Mouse (Mus musculus) heart, adult 2 months (tissue): Measurements from ENCODE around the gene Phospho1. TPM values are rescaled to one million over a fixed set of nuclear protein-coding genes. Genes with fewer than 3 reads are reported as not detected.

ENCODE experiments used
- DNase-seq, 2 experiments: peaks; one replicate each; pipeline ENCODE4 v3.0.0; 2021
- H3K27ac ChIP-seq: fragments of 200-600 bp; 2 replicates; pipeline ENCODE4 v1.8.1; 2022
- H3K27me3 ChIP-seq: fragments of 200-500 bp; 2 replicates; pipeline ENCODE4 v1.6.1; 2012; ENCODE audit warnings: mild to moderate bottlenecking, low read length, inconsistent platforms, mixed read lengths; ENCODE audit not compliant: control insufficient read depth, insufficient read depth
- H3K36me3 ChIP-seq: fragments of 200-500 bp; 2 replicates; pipeline ENCODE4 v1.6.1; 2012; ENCODE audit warnings: low read length, inconsistent platforms; ENCODE audit not compliant: control insufficient read depth, insufficient read depth
- H3K4me1 ChIP-seq: fragments of 200-500 bp; 2 replicates; pipeline ENCODE4 v1.6.1; 2011; ENCODE audit warnings: low read length; ENCODE audit not compliant: control insufficient read depth, insufficient read depth
- H3K4me3 ChIP-seq: fragments of 200-600 bp; 2 replicates; pipeline ENCODE4 v1.8.1; 2022
- H3K79me2 ChIP-seq: fragments of 200-500 bp; replicated peaks from 2 replicates; pipeline ENCODE4 v1.6.1; 2012; ENCODE audit warnings: mild to moderate bottlenecking, inconsistent platforms, low read length, moderate library complexity, mixed read lengths; ENCODE audit not compliant: control insufficient read depth, insufficient read depth
- H3K9ac ChIP-seq: fragments of 200-500 bp; 2 replicates; pipeline ENCODE4 v1.6.1; 2012; ENCODE audit warnings: low read depth, mild to moderate bottlenecking, control low read depth, inconsistent platforms, low read length, mixed read lengths
- CTCF ChIP-seq: fragments of 200-600 bp; IDR thresholded peaks from 2 replicates; pipeline ENCODE4 v1.8.1; 2022; ENCODE audit warnings: antibody characterized with exemption, mild to moderate bottlenecking, moderate library complexity
- EP300 ChIP-seq: fragments of 200-500 bp; IDR thresholded peaks from 2 replicates; pipeline ENCODE4 v1.6.1; 2011; ENCODE audit warnings: low read depth, low read length, control low read depth; ENCODE audit not compliant: insufficient read depth
- POLR2A ChIP-seq: fragments of 200-500 bp; IDR thresholded peaks from 2 replicates; pipeline ENCODE4 v1.6.1; 2011; ENCODE audit warnings: mild to moderate bottlenecking, low read depth, low read length, control low read depth; ENCODE audit not compliant: insufficient read depth
- WGBS: fragments of 180-500 bp; shearing (Covaris S2); methylation state at CpG from one replicate; pipeline ENCODE4 v1.1.7; 2018; 5-methylcytosine and 5-hydroxymethylcytosine counted together
- intact Hi-C: fragments of 180-260 bp; cut with DNase I; formaldehyde crosslinking; loops from one replicate; pipeline ENCODE4 v1.15.1; 2025
- polyA plus RNA-seq: library from polyadenylated mRNA; depleted of rRNA; stranded (reverse); fragments of >200 nt; gene quantifications from 2 replicates; pipeline ENCODE4 v1.2.3, GENCODE M21; 2012
- total RNA-seq, 2 experiments: library from RNA; stranded (reverse); gene quantifications; 2 replicates each; pipeline ENCODE4 v1.2.3; 2021

The Phospho1 gene
- total and polyA plus RNA-seq, 3 experiments: 181 to 244 (median 206) TPM

DNA sequence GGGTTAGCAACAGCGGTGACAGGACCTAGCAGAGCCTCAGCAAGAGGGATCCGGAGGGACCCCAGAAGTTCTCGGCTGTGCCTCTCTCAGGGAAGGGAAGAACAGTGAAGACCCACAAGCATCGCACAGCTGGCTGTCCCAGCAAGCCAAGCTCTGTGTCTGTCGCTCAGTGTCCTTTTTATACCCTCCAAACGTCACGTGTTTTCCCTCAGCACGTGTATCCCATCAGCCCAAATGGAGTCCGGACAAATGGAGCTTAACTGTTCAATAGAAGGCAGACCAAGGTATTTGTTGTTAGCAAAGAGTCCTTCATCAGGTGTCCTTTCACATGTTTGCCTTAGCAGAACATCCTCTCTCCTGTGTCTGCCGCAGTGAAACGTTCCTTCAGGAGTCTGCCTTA lies 42.7 kb upstream of the Phospho1 start:
- Histone ChIP-seq H3K9ac (no peak overlapping the region), H3K4me3 (no peak overlapping the region), H3K27me3 (no peaks in the 10 kb centered on the region), H3K79me2 (no peaks in the 10 kb centered on the region), H3K27ac (no peak overlapping the region), H3K4me1 (peaks cover 14% of the 10 kb centered on the region), H3K36me3 (peaks cover 2% of the 10 kb centered on the region)
- WGBS: 90% methylated on average over 11 of the region's 11 CpGs
- TF ChIP-seq POLR2A (no peak), CTCF (no peak), EP300 (no peak)
- intact Hi-C loops: no loop called here
- DNase-seq: no peak

DNA sequence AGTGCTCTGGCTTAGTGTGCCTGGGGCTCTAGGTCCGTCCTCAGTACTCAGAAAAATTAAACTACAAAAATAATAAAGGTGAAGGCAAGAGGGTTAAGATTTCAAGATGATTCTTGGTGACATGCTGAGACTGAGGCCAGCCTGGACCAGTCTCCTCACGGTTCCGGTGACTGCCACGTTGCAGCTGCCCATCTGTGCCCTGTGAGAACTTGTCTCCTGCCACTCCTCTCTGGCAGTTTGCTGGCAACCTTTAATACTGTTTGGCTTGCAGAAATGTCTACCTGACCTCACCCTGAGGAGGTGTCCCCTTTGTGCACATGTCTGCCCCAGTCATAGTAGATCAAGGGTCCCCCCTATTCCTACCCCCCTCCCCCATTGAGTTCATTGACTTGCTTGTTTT lies 40.8 kb upstream of the Phospho1 start:
- no peak overlapping the region for H3K9ac ChIP-seq
- WGBS: 91% methylated on average over 4 of the region's 4 CpGs

DNA sequence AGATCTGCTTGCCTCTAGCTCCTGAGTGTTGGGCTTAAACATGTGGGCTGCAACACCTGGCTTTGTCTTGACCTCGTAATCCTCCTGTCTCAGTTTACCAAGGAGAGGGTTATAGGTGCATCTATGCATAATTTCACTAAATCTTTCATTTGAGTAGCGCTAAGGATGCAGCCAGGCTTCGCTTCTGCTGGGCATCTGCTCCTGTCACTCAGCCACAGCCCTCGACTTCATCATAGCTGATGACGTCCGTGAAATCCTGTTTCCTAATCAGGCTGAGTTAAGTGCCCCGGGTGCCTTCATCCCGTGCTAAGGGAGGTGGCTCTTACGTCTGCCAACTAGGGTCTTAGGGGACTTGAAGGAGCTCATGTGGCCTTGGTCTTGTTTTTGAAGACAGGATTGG lies 40.3 kb upstream of the Phospho1 start:
- Histone ChIP-seq H3K79me2 (no peaks in the 10 kb centered on the region), H3K4me1 (peaks cover under 1% of the 10 kb centered on the region)
- WGBS: 75% methylated on average over 9 of the region's 9 CpGs

More for the DNA sequence above, 40.8 kb upstream of the Phospho1 start:
- Histone ChIP-seq H3K27ac (no peak overlapping the region), H3K4me3 (no peak overlapping the region), H3K36me3 (no peaks in the 10 kb centered on the region), H3K79me2 (no peaks in the 10 kb centered on the region), H3K4me1 (peaks cover 4% of the 10 kb centered on the region), H3K27me3 (no peaks in the 10 kb centered on the region)
- TF ChIP-seq EP300: no peak
- no peak for TF ChIP-seq CTCF
- DNase-seq: no peak
- intact Hi-C loops: no loop called here

DNA sequence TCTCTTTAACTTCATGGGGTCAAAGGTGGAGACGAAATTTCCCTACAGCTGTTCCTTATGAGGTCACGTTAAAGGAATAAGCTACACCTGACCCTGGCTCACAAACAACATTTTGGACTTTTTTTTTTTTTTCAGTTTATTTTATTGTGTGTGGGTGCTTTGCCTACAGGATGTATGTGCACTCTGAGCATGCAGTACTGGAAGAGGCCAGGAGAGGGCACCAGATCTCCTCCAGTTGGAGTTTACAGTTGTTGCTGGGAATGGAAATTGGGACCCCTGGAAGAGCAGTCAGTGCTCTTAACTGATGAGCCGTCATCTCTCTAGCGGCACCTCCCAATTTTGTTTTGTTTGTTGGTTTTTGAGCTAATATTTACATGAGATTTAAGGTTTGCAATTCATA lies 38.6 kb upstream of the Phospho1 start:
- WGBS: 96% methylated on average over 4 of the region's 4 CpGs
- no peak for DNase-seq
- Histone ChIP-seq H3K79me2 (no peaks in the 10 kb centered on the region), H3K27me3 (no peaks in the 10 kb centered on the region), H3K4me3 (no peak overlapping the region), H3K27ac (no peak overlapping the region), H3K36me3 (0 out of 2 replicates have a peak, but pooled peaks cover 2% of the 10 kb centered on the region), H3K4me1 (peaks cover 5% of the 10 kb centered on the region), H3K9ac (no peak overlapping the region)
- intact Hi-C loops: no loop called here
- no peak for TF ChIP-seq EP300
- TF ChIP-seq CTCF: peak; percentile 62

More for the DNA sequence above, 40.3 kb upstream of the Phospho1 start:
- TF ChIP-seq POLR2A (no peak), CTCF (no peak)
- intact Hi-C loops: no loop called here
- Histone ChIP-seq H3K9ac (no peak overlapping the region), H3K4me3 (no peak overlapping the region), H3K27me3 (no peaks in the 10 kb centered on the region), H3K27ac (no peak overlapping the region), H3K36me3 (no peaks in the 10 kb centered on the region)
- no peak for DNase-seq

DNA sequence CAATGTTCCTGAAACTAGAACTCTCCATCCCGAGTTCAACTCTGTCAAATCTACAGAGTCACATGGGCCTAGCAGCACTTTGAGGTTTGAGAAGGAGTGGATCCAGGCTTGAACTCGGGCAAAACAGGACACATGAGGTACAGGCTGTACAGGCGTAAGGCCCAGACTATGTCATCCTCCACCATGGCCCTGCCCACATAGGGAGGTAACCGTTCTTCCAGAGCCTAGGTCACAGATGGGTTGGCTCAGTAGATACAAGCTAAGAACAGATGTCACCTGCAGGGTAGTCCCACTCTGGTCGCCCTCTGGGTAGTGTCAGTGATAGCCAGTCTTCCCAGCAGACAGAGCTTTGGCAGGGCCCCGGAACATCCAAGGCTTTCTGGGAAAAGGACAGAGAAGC lies 37.8 kb upstream of the Phospho1 start:
- no peaks in the 10 kb centered on the region for H3K27me3 ChIP-seq
- H3K27ac ChIP-seq: no peak overlapping the region
- H3K9ac ChIP-seq: no peak overlapping the region
- no peak for DNase-seq
- no peak overlapping the region for H3K4me3 ChIP-seq
- no peak for TF ChIP-seq EP300
- TF ChIP-seq CTCF: no peak
- no peak for TF ChIP-seq POLR2A
- no peaks in the 10 kb centered on the region for H3K79me2 ChIP-seq
- 0 out of 2 replicates have a peak, but pooled peaks cover 2% of the 10 kb centered on the region for H3K36me3 ChIP-seq
- peaks cover 10% of the 10 kb centered on the region for H3K4me1 ChIP-seq
- WGBS: 92% methylated on average over 6 of the region's 6 CpGs
- intact Hi-C loops: no loop called here

DNA sequence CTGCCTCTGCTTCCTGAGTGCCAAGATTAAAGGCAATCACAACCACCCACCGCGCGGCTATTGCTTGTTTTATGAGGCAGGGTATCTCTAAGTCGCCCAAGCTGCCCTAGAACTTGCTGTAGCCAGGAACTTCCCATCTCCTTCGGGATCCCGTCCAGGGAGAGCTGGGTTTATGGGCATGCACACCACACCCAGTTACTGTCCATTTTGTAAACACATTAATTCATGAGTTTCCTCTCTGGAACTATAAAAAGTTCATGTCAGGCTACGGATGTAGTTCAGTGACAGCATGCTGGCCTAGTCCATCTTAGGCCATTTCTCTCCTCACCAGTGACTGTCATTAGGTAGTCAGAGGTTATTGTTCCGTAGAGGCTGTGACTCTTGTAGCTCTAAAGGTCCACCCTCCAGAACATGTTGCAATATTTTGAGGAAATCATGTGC lies 34.8 kb upstream of the Phospho1 start:
- peak; percentile 44 to 50 for DNase-seq
- 56% methylated on average over 8 of the region's 8 CpGs for WGBS

More for the DNA sequence above, 34.8 kb upstream of the Phospho1 start:
- peaks cover 4% of the 10 kb centered on the region; the same call in 1 of the 2 replicates for H3K36me3 ChIP-seq
- H3K4me1 ChIP-seq: peaks cover 22% of the 10 kb centered on the region
- no peaks in the 10 kb centered on the region for H3K27me3 ChIP-seq
- H3K79me2 ChIP-seq: no peaks in the 10 kb centered on the region
- H3K4me3 ChIP-seq: no peak overlapping the region
- peak overlapping the region; percentile 75 for H3K27ac ChIP-seq
- intact Hi-C loops: loop anchor here (2.0 kb wide), 1 partner anchor 17 kb away; no protein-coding TSS in a partner anchor
- TF ChIP-seq EP300 (peak; percentile 52; the same call in 1 of the 2 replicates), CTCF (no peak), POLR2A (0 out of 2 replicates have a peak, but pooled peaks have one; percentile 19)
- H3K9ac ChIP-seq: no peak overlapping the region
